Mouse (Mus musculus) spleen, adult 2 months (tissue): Measurements from ENCODE around the gene Tcp11l2.

Experiments used
- CTCF ChIP-seq: fragments of 200-500 bp; IDR thresholded peaks from 2 replicates; pipeline ENCODE4 v1.5.1; 2011; ENCODE audit warnings: mild to moderate bottlenecking, inconsistent platforms; ENCODE audit not compliant: insufficient read depth, insufficient read length, insufficient replicate concordance; ENCODE audit errors: extremely low read depth
- POLR2A ChIP-seq: fragments of 200-500 bp; IDR thresholded peaks from 2 replicates; pipeline ENCODE4 v1.6.1; 2011; ENCODE audit warnings: low read depth, low read length, inconsistent platforms

- TF ChIP-seq CTCF (no peak), POLR2A (no peak)
Observed at GRCm38 (mm10) chr10:84632005-84632404, 55.6 kb downstream of the Tcp11l2 start.
